Mouse (Mus musculus) limb, embryonic 14.5 days (tissue): ENCODE measurements around the gene Tufm. TPM values are rescaled to one million over a fixed set of nuclear protein-coding genes. Genes with fewer than 3 reads are reported as not detected.
A peak's percentile ranks its signal among the peaks of the same experiment; 100 is the strongest.

ENCODE experiments used
- ATAC-seq: fragments of 200-750 bp; cut with Nextera tagmentation; 2 replicates; pipeline ENCODE4 v1.8.0; 2017; ENCODE audit warnings: low read depth, moderate number of reproducible peaks, moderate TSS enrichment; ENCODE audit not compliant: low FRiP score
- DNase-seq: peaks from one replicate; pipeline ENCODE4 v3.0.0-alpha.2; 2015; ENCODE audit warnings: low spot score
- H3K27ac ChIP-seq: fragments of 300-500 bp; sonication (generic); replicated peaks from 2 replicates; pipeline ENCODE4 v1.5.1; 2014; ENCODE audit warnings: low read depth, mild to moderate bottlenecking, low read length, moderate library complexity, mixed read lengths
- H3K27me3 ChIP-seq: fragments of 300-500 bp; sonication (generic); 2 replicates; pipeline ENCODE4 v1.6.1; 2014; ENCODE audit warnings: low read length, mixed read lengths; ENCODE audit not compliant: control insufficient read depth, insufficient read depth
- H3K36me3 ChIP-seq: fragments of 300-500 bp; sonication (generic); 2 replicates; pipeline ENCODE4 v1.6.1; 2014; ENCODE audit warnings: mild to moderate bottlenecking, low read length, moderate library complexity, mixed read lengths; ENCODE audit not compliant: control insufficient read depth, insufficient read depth
- H3K4me1 ChIP-seq: fragments of 300-500 bp; sonication (generic); 2 replicates; pipeline ENCODE4 v1.6.1; 2014; ENCODE audit warnings: antibody characterized with exemption, low read length, mixed read lengths; ENCODE audit not compliant: control insufficient read depth, insufficient read depth
- H3K4me2 ChIP-seq: fragments of 300-500 bp; sonication (generic); replicated peaks from 2 replicates; pipeline ENCODE4 v1.6.1; 2014; ENCODE audit warnings: low read depth, mild to moderate bottlenecking, low read length, moderate library complexity; ENCODE audit not compliant: severe bottlenecking
- H3K4me3 ChIP-seq: fragments of 300-500 bp; sonication (generic); replicated peaks from 2 replicates; pipeline ENCODE4 v1.5.1; 2014; ENCODE audit warnings: low read length
- H3K9ac ChIP-seq: fragments of 300-500 bp; sonication (generic); 2 replicates; pipeline ENCODE4 v1.6.1; 2014; ENCODE audit warnings: mild to moderate bottlenecking, low read depth, low read length, moderate library complexity; ENCODE audit not compliant: severe bottlenecking
- H3K9me3 ChIP-seq: fragments of 300-500 bp; sonication (generic); 2 replicates; pipeline ENCODE4 v1.6.1; 2016; ENCODE audit warnings: low read length; ENCODE audit not compliant: control insufficient read depth
- POLR2A ChIP-seq: fragments of 200-500 bp; IDR thresholded peaks from 2 replicates; pipeline ENCODE4 v1.8.0; 2012; ENCODE audit warnings: inconsistent platforms, mild to moderate bottlenecking, moderate library complexity, borderline replicate concordance; ENCODE audit not compliant: insufficient read depth, insufficient read length; ENCODE audit errors: extremely low read depth
- WGBS: fragments of 180-500 bp; shearing (Covaris S2); extraction: QIAGEN DNeasy Blood & Tissue Kit; methylation state at CpG from one replicate; pipeline ENCODE4 v1.1.7; 2014; 5-methylcytosine and 5-hydroxymethylcytosine counted together
- polyA plus RNA-seq, 2 experiments: library from polyadenylated mRNA; depleted of rRNA in 1 of 2; stranded (reverse) in 1 of 2; unstranded in 1 of 2; fragments of >200 nt; fragmentation: Nextera tagmentation in 1 of 2; extraction: Ambion mirVana in 1 of 2; gene quantifications; 2 replicates each; pipeline versions ENCODE4 v1.2.1 to v1.2.3; 2012 to 2014

Tufm gene
- polyA plus RNA-seq, 2 experiments: 111 to 125 TPM

DNA sequence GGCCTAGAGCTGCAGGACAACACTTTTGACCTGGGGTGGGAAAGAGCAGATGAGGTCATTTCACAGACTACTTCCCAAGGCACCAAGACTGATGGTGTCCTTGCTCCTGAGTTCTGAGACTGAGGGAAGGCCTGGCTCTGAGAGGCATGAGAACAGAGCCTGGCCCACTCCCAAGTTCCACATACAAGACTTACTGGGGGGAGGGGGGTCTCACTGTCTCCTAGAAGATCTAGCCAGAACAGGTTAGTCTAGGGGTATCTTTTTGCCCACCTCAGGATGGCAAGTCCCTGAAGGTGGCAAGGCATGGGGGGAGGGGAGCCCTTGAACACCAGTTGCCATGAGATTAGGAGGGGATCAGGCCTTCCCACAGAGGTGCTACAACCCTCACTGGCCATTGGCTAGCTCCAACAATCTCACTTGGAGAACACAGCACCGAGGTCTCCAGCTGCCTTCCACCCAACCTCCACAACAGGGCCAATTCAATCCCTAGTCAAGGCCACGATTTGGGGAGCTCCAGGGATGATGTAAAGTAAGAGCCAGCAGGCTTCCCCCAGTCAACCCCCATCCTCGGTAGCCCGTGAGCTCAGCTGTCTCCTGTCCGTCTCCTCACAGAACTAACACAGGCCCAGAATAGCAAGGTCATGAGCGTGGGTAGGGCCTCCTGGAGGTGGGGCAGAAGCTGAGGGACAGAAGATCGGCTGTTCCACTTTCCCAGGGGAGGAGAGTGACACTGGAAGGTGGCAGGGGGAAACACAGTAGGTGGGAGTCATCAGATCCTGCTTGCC, 21.7 kb upstream of the Tufm start:
- peaks cover 43% of the 10 kb centered on the region for H3K36me3 ChIP-seq
- ATAC-seq: peak; percentile 58
- TF ChIP-seq POLR2A: no peak
- H3K27me3 ChIP-seq: no peaks in the 10 kb centered on the region
- no peak overlapping the region for H3K4me2 ChIP-seq
- no peak overlapping the region for H3K9ac ChIP-seq
- H3K9me3 ChIP-seq: no peaks in the 10 kb centered on the region
- H3K27ac ChIP-seq: peak overlapping the region; percentile 19; the same call in 1 of the 2 replicates
- WGBS: 53% methylated on average over 7 of the region's 7 CpGs
- DNase-seq: no peak
- no peak overlapping the region for H3K4me3 ChIP-seq
- peaks cover 15% of the 10 kb centered on the region for H3K4me1 ChIP-seq

DNA sequence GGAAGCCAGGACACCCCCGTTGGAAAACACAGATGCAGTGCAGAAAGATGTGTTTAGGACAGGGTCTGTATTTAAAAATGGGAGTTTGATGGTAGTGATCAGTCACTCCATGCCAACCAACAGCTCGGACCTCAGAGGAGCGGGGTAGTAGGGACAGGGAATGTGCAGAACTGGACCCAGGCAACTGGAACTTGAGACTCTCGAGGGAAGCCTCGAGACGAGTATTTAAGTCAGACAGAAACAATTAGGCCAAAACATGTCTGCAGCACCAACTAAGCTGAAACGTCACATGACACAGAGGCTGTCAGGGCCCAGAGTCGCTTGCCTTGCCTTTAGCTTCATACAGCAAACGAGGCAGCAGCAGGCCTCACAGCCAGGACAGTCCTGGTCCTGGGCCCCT, 21.0 kb upstream of the Tufm start:
- Histone ChIP-seq H3K4me3 (no peak overlapping the region), H3K4me1 (peaks cover 10% of the 10 kb centered on the region), H3K27me3 (no peaks in the 10 kb centered on the region), H3K36me3 (peaks cover 49% of the 10 kb centered on the region), H3K9ac (no peak overlapping the region), H3K27ac (no peak overlapping the region; the same call in 1 of the 2 replicates), H3K4me2 (no peak overlapping the region), H3K9me3 (no peaks in the 10 kb centered on the region)
- ATAC-seq (no peak), DNase-seq (no peak)
- 58% methylated on average over 9 of the region's 9 CpGs for WGBS
- no peak for TF ChIP-seq POLR2A

DNA sequence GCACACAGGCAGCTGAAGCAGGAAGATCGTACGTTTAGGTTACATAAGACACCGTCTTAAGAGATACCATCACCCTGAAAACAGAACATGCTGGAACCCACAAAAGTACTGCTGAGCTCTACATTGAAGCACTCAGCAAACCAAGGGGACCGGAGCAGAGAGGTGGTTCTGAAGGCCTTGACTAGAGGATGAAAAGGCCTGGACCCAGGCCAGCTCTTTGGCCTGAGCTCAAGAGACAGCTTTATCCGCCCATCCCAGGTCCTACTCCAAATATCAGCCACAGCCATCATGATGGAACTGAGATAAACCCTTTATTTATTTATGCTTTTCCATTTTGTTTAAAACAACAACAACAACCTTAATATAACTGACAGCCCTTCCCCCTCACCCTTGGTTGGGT, 20.5 kb upstream of the Tufm start:
- Histone ChIP-seq H3K4me1 (peaks cover 7% of the 10 kb centered on the region), H3K9ac (no peak overlapping the region), H3K36me3 (peaks cover 55% of the 10 kb centered on the region), H3K4me3 (no peak overlapping the region), H3K27ac (no peak overlapping the region), H3K27me3 (no peaks in the 10 kb centered on the region), H3K4me2 (no peak overlapping the region), H3K9me3 (no peaks in the 10 kb centered on the region)
- 95% methylated on average over 5 of the region's 5 CpGs for WGBS
- no peak for TF ChIP-seq POLR2A
- DNase-seq (no peak), ATAC-seq (no peak)

DNA sequence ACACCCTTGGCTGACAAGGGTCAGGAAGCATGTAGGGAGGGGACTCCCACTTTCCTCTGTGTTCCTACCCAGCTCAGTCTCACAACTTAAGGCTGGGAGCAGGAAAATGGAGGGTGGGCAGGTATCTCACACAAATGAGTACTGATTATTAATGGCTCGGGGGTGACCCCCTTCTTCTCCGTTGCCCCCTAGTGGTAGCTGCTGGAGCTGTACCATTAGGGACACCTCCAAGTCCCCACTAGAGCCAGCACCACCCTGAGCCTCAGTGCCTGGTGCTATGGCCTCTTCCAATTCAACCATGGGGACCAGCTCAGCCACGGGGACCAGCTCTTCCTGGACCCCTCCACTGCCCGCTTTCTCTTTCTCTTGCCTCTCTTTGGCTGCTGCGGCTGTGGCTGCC, 19.9 kb upstream of the Tufm start:
- H3K36me3 ChIP-seq: peaks cover 61% of the 10 kb centered on the region
- H3K4me2 ChIP-seq: no peak overlapping the region
- no peak overlapping the region for H3K9ac ChIP-seq
- H3K27me3 ChIP-seq: no peaks in the 10 kb centered on the region
- 66% methylated on average over 5 of the region's 5 CpGs for WGBS
- no peaks in the 10 kb centered on the region for H3K9me3 ChIP-seq
- ATAC-seq (no peak), DNase-seq (no peak)
- H3K4me1 ChIP-seq: peaks cover 7% of the 10 kb centered on the region
- H3K4me3 ChIP-seq: no peak overlapping the region
- TF ChIP-seq POLR2A: no peak
- no peak overlapping the region for H3K27ac ChIP-seq

DNA sequence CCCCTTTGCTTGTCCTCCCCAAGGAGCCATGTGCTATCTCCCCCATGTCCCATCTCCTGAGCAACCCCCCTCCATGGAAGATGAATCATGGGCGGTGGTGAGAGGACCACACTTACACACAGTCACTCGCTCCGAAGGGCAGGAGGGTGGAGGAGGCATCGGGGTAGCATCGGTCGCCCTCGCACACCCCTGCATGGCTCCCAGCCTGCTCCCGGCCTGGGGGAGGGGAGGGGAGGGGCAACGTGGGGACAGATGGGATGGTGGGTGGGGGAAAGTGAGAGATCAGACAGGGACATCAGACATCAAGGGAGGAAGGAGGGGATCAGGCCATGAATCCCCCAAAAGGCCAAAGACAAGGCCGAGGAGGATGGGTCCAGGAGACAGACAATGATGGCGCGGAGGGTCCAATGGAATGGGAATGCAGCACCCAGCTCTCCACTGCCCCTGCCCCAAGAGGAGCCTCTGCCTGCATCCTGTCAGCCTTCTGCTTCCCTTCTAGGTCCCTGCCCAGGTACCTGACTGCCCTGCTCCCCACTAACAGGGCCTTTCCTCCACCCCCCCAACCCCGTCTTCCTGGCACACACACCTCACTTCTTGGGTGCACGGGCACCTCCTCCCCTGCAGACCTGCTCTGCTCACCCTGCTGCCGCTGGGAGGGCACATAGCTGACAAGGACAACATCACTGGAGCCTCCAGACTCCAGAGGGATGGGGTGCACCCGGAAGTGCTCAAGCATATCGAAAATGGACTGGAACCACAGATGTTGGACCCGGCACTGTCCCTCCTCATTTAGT, 19.1 kb upstream of the Tufm start:
- no peak overlapping the region for H3K9ac ChIP-seq
- no peak for ATAC-seq
- H3K4me1 ChIP-seq: peaks cover 7% of the 10 kb centered on the region
- no peak overlapping the region for H3K4me3 ChIP-seq
- DNase-seq: no peak
- H3K27me3 ChIP-seq: no peaks in the 10 kb centered on the region
- 88% methylated on average over 17 of the region's 18 CpGs for WGBS
- H3K27ac ChIP-seq: no peak overlapping the region
- H3K9me3 ChIP-seq: no peaks in the 10 kb centered on the region
- TF ChIP-seq POLR2A: no peak
- no peak overlapping the region for H3K4me2 ChIP-seq
- H3K36me3 ChIP-seq: peaks cover 68% of the 10 kb centered on the region
